Mouse (Mus musculus) brain, embryonic 18.5 days (tissue): Measurements from ENCODE around the gene Plcg2.

Experiments used
- DNase-seq: peaks from one replicate; pipeline ENCODE4 v3.0.0-alpha.2; 2012; ENCODE audit warnings: low read depth, low spot score

Gene Plcg2

DNA sequence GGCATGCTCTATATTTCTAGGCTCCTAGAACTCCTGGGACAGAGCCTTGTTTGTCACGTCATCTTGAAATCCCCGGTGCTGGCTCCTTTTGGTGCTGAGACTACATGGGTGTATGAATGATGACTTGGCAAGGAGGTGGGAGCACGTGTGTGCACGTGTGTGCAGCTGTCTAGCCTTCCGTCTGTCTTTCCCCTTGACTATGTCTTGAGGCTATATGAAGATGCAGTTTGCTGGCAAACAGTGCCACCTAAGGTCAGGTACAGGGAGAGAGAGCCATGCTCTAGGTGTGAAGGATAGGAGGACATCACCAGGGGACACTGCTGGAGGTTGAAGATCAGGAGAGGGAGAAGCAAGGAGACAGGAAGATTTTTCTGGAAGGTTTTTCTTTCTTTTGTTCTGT lies 49.9 kb downstream of the Plcg2 start:
- no peak for DNase-seq

- no peak for DNase-seq
Measured at GRCm38 (mm10) chr8:117548453-117548852, 50.4 kb downstream of the Plcg2 start.

DNA sequence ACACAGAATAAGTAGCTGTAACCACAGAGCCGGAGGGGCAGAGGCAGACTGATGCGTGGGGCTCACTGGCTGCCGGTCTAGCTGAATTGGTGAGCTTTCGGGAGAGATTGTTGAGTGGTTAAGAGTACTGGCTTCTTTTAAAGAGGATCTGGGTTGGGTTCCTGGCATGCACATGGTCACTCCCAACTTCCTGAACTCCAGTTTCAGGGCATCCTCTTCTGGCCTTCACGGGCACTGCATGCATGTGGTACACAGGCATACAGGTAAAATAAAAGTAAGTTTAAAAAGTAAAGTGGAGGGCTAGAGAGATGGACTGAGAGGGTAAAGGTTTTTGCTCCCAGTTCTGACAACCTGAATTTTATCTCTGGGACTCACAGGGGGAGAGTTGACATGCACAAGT lies 52.4 kb downstream of the Plcg2 start:
- DNase-seq = no peak

DNA sequence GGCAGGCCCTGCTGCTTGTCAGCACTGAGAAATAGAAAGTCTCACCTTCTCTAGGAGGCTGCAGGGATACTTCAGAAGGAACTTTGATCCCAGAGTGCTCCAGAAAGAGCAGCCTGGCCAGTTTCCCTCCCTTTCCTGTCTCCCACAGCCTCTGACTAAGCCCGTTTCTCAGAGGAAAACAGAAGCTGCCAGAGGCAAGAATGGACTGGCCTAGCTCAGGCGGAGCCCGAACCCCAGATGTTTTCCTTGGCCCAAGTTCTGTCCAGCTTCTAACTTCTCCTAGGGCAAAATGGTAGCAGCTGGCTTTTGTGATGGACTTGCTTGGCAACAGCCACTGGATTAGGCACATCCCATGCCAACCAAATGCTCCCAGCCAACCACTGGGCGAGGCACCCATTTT lies 62.9 kb downstream of the Plcg2 start:
- no peak for DNase-seq

DNA sequence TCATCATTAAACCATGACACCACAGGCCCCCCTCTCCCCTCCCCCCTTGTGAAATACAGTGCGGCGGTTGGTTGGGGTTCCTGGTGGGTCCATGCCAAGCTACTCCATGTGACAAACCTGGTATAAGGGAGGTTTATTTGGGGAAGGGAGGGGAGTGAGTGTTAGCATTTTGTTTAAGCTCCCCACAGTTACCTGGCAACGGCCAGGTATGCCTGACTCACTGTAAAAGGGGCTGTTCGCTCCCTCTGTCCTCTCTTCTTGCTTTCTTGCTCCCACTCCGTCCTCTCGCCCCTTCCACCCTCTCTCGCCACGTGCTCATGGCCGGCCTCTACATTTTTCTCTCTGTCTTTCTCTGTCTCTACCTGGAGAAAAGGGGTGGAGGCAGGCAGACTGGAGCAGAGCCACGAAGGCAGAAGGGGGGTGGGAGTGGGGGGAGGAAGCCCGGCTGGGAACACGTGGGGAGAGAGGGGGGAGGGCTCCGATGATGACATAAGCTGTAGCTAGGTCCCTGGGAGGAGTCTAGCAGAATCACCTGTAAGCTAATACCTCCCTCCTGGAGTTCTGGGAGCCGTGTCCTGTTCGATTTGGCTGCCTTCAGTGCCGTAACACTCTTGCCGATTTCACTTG lies 63.8 kb downstream of the Plcg2 start:
- peak; percentile 18 for DNase-seq

DNA sequence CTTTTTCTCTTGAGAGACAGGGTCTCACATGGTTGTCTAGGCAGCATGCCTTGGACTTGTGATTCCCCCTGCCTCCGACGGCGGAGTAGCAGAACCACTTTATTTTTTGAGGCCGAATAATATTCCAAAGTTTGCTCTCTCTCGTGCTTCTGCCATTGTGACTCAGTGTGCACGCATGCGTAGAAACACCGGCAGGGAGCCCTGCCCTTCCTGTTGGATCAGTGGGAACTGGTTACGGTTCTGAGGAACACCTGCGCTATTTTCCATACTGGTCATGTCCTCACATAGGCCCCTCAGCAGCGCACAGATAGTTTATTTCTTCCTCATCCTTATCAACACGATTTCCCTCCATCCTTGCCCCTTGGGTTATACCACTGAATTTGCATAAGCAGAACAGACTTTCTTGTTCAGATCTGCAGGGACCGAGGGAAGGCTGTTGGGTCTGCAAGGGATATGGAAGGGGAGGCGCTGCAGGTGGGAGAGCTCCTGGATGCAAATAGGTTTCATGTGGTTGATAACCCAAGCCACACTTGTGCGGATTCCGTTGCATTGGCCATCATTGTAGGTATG lies 64.4 kb downstream of the Plcg2 start:
- DNase-seq = no peak

- DNase-seq = no peak
Measured at GRCm38 (mm10) chr8:117569409-117569808, 71.3 kb downstream of the Plcg2 start.

- DNase-seq = no peak
Measured at GRCm38 (mm10) chr8:117576291-117576785, 78.2 kb downstream of the Plcg2 start.

DNA sequence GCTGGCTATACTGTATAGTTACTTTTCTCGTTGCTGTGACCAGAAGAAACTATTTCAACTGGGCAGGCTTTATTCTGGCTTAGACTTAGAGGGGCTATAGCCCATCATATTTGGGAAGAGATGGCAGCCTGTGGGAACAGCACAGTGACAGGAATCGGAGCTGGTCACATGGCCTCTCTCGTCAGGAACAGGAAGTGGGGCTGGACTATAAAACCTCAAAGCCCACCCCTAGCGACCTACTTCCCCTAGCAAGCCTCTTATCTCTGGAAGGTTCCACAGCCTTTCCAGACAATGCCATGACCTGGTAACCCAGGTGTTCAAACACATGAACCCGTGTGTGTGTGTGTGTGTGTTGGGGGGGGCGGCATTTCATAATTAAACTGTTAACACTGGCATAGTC lies 79.0 kb downstream of the Plcg2 start:
- no peak for DNase-seq

GRCm38 (mm10) chr8:117577883-117578282 lies 79.8 kb downstream of the Plcg2 start:
- DNase-seq = no peak

GRCm38 (mm10) chr8:117578856-117579255 lies 80.8 kb downstream of the Plcg2 start:
- DNase-seq = no peak

GRCm38 (mm10) chr8:117593862-117594261 lies 95.8 kb downstream of the Plcg2 start:
- DNase-seq = no peak

GRCm38 (mm10) chr8:117595001-117595400 lies 96.9 kb downstream of the Plcg2 start:
- no peak for DNase-seq

DNA sequence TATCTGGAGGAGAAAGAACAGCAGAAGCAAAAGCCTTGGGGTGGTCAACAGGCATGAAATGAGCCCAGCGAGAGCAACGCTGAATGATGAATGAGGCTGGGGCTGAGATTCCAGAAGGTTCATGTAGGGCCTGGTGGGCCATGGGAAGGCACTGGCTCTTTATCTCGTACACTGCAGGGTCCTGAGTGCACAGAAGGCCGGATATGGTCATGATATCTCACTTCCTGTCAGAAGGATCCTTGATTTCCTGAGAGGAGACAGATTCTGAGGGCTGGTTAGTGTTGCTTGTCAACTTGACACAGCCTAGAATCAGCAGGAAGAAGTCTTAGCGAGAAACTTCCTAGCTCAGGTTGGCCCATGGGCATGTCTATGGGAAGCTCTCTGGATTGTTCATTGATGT lies 98.7 kb downstream of the Plcg2 start:
- no peak for DNase-seq

DNA sequence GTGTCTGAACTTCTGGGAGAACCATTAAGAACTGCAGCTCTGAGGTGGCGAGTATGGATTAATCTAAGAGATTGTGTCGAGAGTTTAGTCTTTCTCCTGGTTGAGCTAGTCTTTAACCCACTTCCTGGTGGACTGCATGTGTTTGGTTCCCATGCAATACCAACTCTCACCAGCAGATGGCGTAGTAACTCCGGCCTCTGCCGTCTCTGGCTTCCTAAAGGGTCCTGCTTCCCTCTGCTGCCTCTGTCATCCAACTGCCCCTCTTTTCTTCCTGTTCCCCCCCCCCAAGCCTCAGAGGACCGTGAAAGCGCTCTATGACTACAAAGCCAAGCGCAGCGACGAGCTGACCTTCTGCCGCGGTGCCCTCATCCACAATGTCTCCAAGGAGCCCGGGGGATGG lies 102.7 kb downstream of the Plcg2 start:
- DNase-seq = no peak

DNA sequence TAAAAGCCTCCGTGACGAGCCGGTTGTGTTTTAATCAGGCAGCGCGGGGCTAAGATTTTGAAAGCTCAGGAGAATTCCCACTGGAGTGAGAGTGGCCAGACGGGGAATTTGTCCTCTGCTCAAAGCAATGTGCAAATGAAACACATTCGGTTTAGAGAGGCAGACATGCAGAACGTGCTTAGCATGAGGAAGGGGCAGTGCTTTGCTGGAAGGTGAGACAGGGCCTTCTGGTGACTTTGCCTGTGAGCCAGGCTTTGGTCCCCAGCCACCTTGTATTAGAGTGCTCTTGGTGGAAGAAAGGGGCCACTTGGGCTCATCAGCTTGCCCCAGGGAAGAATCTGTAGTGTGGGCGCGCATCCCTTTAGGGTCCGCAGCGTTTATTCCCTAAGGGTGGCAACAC lies 106.0 kb downstream of the Plcg2 start:
- DNase-seq = no peak

- no peak for DNase-seq
Measured at GRCm38 (mm10) chr8:117604671-117605070, 106.6 kb downstream of the Plcg2 start.

GRCm38 (mm10) chr8:117605201-117605600 lies 107.1 kb downstream of the Plcg2 start:
- no peak for DNase-seq

- DNase-seq = no peak
Measured at GRCm38 (mm10) chr8:117610506-117610905, 112.4 kb downstream of the Plcg2 start.

- no peak for DNase-seq
Measured at GRCm38 (mm10) chr8:117612861-117613260, 114.8 kb downstream of the Plcg2 start.

- peak; percentile 46 for DNase-seq
Measured at GRCm38 (mm10) chr8:117626040-117626838, 128.1 kb downstream of the Plcg2 start.

DNA sequence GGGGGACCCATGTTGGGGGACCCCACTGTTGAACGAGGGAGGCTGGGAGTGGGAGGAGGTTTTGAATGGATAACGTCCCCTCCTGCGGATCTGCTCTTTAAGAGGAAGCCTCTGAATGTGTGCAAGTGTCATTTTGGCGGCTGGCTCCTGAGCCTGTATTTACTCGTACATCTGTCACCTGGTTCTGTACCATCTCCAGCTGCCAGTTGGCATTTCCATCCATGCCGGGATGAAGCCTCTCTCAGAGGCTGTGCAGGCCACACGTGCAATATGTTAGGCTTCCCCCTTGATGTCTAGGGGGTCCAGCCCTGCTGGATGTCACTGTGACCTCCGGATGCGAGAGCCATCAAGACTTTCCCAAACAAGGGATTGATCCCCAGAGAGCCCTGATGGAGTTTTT lies 129.0 kb downstream of the Plcg2 start:
- DNase-seq = no peak

GRCm38 (mm10) chr8:117632532-117632931 lies 134.4 kb downstream of the Plcg2 start:
- DNase-seq = no peak
